Mouse (Mus musculus): Measurements from ENCODE around the gene Zfp616. TPM values are rescaled to one million over a fixed set of nuclear protein-coding genes. Genes with fewer than 3 reads are reported as not detected.

The Zfp616 gene
- not detected for polyA plus RNA-seq (2014; fragmentation: Illumina TruSeq; extraction: RNeasy Lipid Tissue Mini Kit (QIAGEN cat#74804); ENCODE audit: low read depth, low replicate concordance)

DNA sequence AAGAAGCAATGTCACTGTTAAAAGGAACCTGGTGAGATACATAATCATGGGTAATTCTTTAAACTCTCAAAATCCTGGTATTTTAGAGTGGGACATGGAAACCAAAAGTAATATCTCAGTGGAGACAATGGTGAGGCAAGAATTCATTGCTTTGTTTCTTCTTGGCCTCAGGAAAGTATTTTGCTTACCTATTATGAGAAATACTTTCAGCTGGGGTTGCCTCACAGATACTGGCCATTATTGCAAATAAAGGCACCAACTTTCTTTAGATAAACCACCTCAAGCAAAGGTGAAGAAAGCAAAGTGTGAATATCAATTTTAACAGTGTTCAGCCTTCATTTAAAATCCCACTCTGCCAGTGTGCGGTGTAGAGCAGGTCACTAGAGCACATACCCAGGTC lies at the start of gene Zfp616:
Gene Zfp616 (plus strand): TSS at position 301 of the 400 bp plus-strand sequence.

DNA sequence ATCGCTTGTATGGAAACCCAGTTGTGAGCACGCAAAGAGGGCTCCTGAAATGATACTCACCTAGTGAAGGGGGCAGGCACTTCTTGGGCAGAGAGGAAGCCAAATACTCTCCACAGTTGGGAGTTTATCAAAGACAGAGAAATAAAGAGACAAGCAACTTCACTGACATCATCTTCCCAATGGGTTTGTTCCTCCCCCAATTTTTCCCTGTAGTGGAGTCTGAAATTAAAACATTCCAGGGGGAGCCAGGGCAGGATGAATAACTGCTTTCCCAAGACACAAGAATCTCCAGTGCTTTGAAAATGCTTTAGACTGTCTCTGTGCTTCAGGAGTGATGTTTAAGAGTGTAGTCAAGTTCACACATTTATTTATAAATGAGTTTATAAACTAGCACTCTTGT lies 13.3 kb upstream of the Zfp616 start, which contains the start of the genes Olfr139 and Olfr399:
Gene Olfr139 (minus strand): TSS at position 101 of the 400 bp plus-strand sequence.
Gene Olfr399 (minus strand): TSS at position 165 of the 400 bp plus-strand sequence.

DNA sequence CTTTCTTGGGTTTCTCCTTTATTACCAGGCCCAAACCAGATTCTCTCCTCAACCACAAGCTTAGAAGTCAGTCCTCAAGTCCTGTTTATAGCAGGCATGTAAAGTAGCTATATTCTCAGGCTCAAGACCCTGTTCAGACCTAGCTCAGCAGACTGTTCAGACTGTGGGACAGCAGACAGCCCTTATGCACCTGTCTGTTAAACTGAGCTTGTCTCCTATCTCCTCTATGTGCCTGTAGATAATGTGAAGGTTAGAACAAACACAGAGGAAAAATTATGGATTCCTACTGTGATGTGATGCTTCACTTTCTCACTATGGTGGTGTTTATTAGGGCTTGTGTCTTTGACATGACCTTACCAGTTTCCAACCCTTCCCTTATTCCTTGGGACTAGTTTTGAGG lies 43.7 kb downstream of the Zfp616 start, which contains the start of gene Olfr401:
Gene Olfr401 (plus strand): TSS at position 301 of the 400 bp plus-strand sequence.

Other genes starting within 250 kb of the Zfp616 start
- gene Olfr393, start 218.5 kb upstream of the Zfp616 start, polyA plus RNA-seq (2014; fragmentation: Illumina TruSeq; extraction: RNeasy Lipid Tissue Mini Kit (QIAGEN cat#74804); ENCODE audit: low read depth, low replicate concordance) = not detected
- gene Olfr394, start 179.2 kb upstream of the Zfp616 start, polyA plus RNA-seq (2014; fragmentation: Illumina TruSeq; extraction: RNeasy Lipid Tissue Mini Kit (QIAGEN cat#74804); ENCODE audit: low read depth, low replicate concordance) = not detected
- not detected for gene Olfr395, start 160.7 kb upstream of the Zfp616 start, polyA plus RNA-seq (2014; fragmentation: Illumina TruSeq; extraction: RNeasy Lipid Tissue Mini Kit (QIAGEN cat#74804); ENCODE audit: low read depth, low replicate concordance)
- gene Olfr23, start 133.3 kb upstream of the Zfp616 start, polyA plus RNA-seq (2014; fragmentation: Illumina TruSeq; extraction: RNeasy Lipid Tissue Mini Kit (QIAGEN cat#74804); ENCODE audit: low read depth, low replicate concordance) = 1.6 TPM
- gene Olfr397, start 109.1 kb upstream of the Zfp616 start, polyA plus RNA-seq (2014; fragmentation: Illumina TruSeq; extraction: RNeasy Lipid Tissue Mini Kit (QIAGEN cat#74804); ENCODE audit: low read depth, low replicate concordance) = not detected
- not detected for gene Olfr398, start 79.5 kb upstream of the Zfp616 start, polyA plus RNA-seq (2014; fragmentation: Illumina TruSeq; extraction: RNeasy Lipid Tissue Mini Kit (QIAGEN cat#74804); ENCODE audit: low read depth, low replicate concordance)
- not detected for gene Olfr139, start 13.4 kb upstream of the Zfp616 start, polyA plus RNA-seq (2014; fragmentation: Illumina TruSeq; extraction: RNeasy Lipid Tissue Mini Kit (QIAGEN cat#74804); ENCODE audit: low read depth, low replicate concordance)
- gene Olfr399, start 13.3 kb upstream of the Zfp616 start, polyA plus RNA-seq (2014; fragmentation: Illumina TruSeq; extraction: RNeasy Lipid Tissue Mini Kit (QIAGEN cat#74804); ENCODE audit: low read depth, low replicate concordance) = not detected
- gene Olfr401, start 43.8 kb downstream of the Zfp616 start, polyA plus RNA-seq (2014; fragmentation: Illumina TruSeq; extraction: RNeasy Lipid Tissue Mini Kit (QIAGEN cat#74804); ENCODE audit: low read depth, low replicate concordance) = not detected
- gene Olfr402, start 83.6 kb downstream of the Zfp616 start, polyA plus RNA-seq (2014; fragmentation: Illumina TruSeq; extraction: RNeasy Lipid Tissue Mini Kit (QIAGEN cat#74804); ENCODE audit: low read depth, low replicate concordance) = 0.63 TPM
- not detected for gene Olfr403, start 116.3 kb downstream of the Zfp616 start, polyA plus RNA-seq (2014; fragmentation: Illumina TruSeq; extraction: RNeasy Lipid Tissue Mini Kit (QIAGEN cat#74804); ENCODE audit: low read depth, low replicate concordance)
- gene Olfr43, start 141.4 kb downstream of the Zfp616 start, polyA plus RNA-seq (2014; fragmentation: Illumina TruSeq; extraction: RNeasy Lipid Tissue Mini Kit (QIAGEN cat#74804); ENCODE audit: low read depth, low replicate concordance) = not detected
- gene Olfr406, start 189.9 kb downstream of the Zfp616 start, polyA plus RNA-seq (2014; fragmentation: Illumina TruSeq; extraction: RNeasy Lipid Tissue Mini Kit (QIAGEN cat#74804); ENCODE audit: low read depth, low replicate concordance) = not detected
- gene Olfr59, start 213.8 kb downstream of the Zfp616 start, polyA plus RNA-seq (2014; fragmentation: Illumina TruSeq; extraction: RNeasy Lipid Tissue Mini Kit (QIAGEN cat#74804); ENCODE audit: low read depth, low replicate concordance) = not detected

Measured in testis, adult 10 weeks (tissue).